Mouse (Mus musculus) G1E (cell line): ENCODE measurements at regions not wholly inside any gene's neighbourhood (a gene's known extent, or its start where the extent isn't known, plus 50 kb on each side); places are given as distances from the start of the nearest gene placed in this dataset.

Experiments
- ATAC-seq: 2 replicates; pipeline ENCODE4 v1.8.0; 2016; ENCODE audit warnings: mild to moderate bottlenecking; ENCODE audit not compliant: insufficient number of reproducible peaks, poor library complexity, low FRiP score, severe bottlenecking; ENCODE audit errors: extremely low read depth
- DNase-seq: peaks from one replicate; pipeline ENCODE4 v3.0.0; 2012; ENCODE audit warnings: low spot score
- H3K27me3 ChIP-seq: 2 replicates; pipeline ENCODE4 v1.6.1; 2012; ENCODE audit warnings: mild to moderate bottlenecking, low read length, inconsistent platforms; ENCODE audit not compliant: insufficient read depth
- H3K36me3 ChIP-seq: replicated peaks from 2 replicates; pipeline ENCODE3; 2012; ENCODE audit warnings: mild to moderate bottlenecking, inconsistent platforms
- H3K4me1 ChIP-seq: 2 replicates; pipeline ENCODE4 v1.6.1; 2012; ENCODE audit warnings: low read depth, low read length, inconsistent platforms, mixed read lengths; ENCODE audit not compliant: insufficient read depth
- H3K4me3 ChIP-seq: 2 replicates; pipeline ENCODE4 v1.5.1; 2012; ENCODE audit warnings: low read depth, mild to moderate bottlenecking, inconsistent platforms, low read length, moderate library complexity, mixed read lengths
- H3K9me3 ChIP-seq: replicated peaks from 2 replicates; pipeline ENCODE4 v1.6.1; 2012; ENCODE audit warnings: inconsistent platforms
- CTCF ChIP-seq: IDR thresholded peaks from 2 replicates; pipeline ENCODE4 v1.5.1; 2012; ENCODE audit warnings: low read depth, low read length, inconsistent platforms, mixed read lengths
- GATA1 ChIP-seq: IDR thresholded peaks from 2 replicates; pipeline ENCODE4 v1.6.1; 2012; ENCODE audit warnings: borderline replicate concordance, low read length, inconsistent platforms, mixed read lengths
- GATA2 ChIP-seq: IDR thresholded peaks from 2 replicates; pipeline ENCODE4 v1.6.1; 2012; ENCODE audit warnings: low read depth, low read length, inconsistent platforms, borderline replicate concordance
- POLR2AphosphoS5 ChIP-seq: IDR thresholded peaks from 2 replicates; pipeline ENCODE4 v1.6.1; 2012; ENCODE audit warnings: low read depth, low read length, inconsistent platforms; ENCODE audit not compliant: insufficient replicate concordance
- TAL1 ChIP-seq: conservative IDR thresholded peaks from 2 replicates; pipeline ENCODE4 v1.6.1; 2012; ENCODE audit warnings: low read depth, low read length, inconsistent platforms, mixed read lengths

DNA sequence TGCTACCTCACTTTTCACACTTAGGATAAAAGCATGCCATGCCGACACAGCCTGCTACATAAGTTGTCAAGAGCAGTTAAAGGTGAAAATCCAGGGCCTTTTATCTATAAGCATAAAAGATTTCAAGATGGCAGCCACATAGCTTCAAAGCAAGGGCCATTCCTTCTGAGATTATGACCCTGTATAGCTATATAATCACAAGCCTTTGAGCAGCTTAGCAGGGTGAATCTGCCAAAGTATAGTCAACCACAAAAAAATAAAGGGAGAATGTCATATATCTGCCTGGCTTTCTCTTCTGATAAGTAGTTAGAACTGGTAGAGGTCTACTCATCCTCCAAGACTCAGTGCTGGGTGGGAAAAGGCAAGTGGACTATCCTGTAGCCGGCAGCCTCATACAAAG, 440.4 kb upstream of the Sphkap start:
- H3K9me3 ChIP-seq = peaks cover 7% of the 10 kb centered on the region; the same call in 1 of the 2 replicates
- no peak for DNase-seq
- H3K4me1 ChIP-seq = no peaks in the 10 kb centered on the region
- no peak for ATAC-seq
- no peaks in the 10 kb centered on the region for H3K27me3 ChIP-seq
- H3K36me3 ChIP-seq = no peaks in the 10 kb centered on the region
- TF ChIP-seq GATA2 = no peak
- TF ChIP-seq CTCF = no peak
- no peak for TF ChIP-seq POLR2AphosphoS5
- no peak for TF ChIP-seq GATA1
- TF ChIP-seq TAL1 = no peak
- H3K4me3 ChIP-seq = no peak overlapping the region

DNA sequence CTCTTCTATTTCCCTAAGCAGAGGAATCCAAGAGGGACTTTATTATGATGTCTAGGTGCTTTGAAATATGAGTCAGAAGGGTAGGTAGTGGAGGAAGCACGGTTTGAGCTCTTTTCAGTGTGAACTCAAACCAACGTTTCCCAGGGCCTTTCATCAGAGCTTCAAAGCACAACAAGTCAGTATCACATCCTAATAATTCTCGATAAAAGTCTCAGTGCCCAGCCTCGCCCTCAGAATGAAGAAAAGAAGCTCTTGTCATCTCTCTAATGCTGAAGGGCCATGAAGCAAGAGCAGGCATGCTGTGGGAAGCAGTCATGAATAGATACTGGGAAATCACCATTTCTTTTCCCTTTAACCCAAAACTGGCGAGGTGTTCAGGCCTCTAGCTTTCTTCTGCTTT, 440.0 kb upstream of the Sphkap start:
- no peak overlapping the region for H3K4me3 ChIP-seq
- TF ChIP-seq GATA2 = no peak
- no peaks in the 10 kb centered on the region for H3K27me3 ChIP-seq
- H3K4me1 ChIP-seq = no peaks in the 10 kb centered on the region
- no peaks in the 10 kb centered on the region for H3K36me3 ChIP-seq
- no peak for ATAC-seq
- no peak for DNase-seq
- peaks cover 7% of the 10 kb centered on the region; the same call in 1 of the 2 replicates for H3K9me3 ChIP-seq

DNA sequence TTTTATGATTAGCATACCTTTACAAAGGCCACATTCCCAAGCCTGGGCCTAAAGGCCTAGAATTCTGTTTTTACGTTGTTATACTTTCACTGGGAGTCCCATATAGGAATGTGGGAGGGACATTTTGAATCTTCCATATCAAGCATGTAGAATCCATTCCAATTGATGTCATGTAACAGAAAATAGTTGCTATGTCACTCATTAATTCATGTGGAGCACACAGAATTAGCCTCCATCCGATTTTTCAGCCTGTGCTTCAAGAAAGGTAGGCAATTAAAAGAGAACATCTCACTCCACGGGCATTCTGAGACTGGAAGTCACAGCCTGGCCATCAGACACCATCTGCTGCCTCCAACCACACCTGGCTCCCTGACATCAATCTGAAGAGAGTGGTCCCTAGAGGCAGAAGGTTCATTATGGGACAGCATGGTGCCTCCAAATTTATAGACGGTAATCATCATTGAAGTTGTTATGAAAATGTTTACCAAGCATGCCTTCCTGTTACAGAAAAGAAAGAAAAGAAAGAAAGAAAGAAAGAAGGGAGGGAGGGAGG, 436.9 kb upstream of the Sphkap start:
- Histone ChIP-seq H3K27me3 (no peaks in the 10 kb centered on the region), H3K4me3 (no peak overlapping the region), H3K9me3 (peaks cover 7% of the 10 kb centered on the region; the same call in 1 of the 2 replicates), H3K36me3 (no peaks in the 10 kb centered on the region), H3K4me1 (no peaks in the 10 kb centered on the region)
- no peak for DNase-seq
- no peak for ATAC-seq
- no peak for TF ChIP-seq GATA1
- TF ChIP-seq POLR2AphosphoS5 = no peak
- no peak for TF ChIP-seq TAL1
- TF ChIP-seq CTCF = no peak
- TF ChIP-seq GATA2 = no peak

DNA sequence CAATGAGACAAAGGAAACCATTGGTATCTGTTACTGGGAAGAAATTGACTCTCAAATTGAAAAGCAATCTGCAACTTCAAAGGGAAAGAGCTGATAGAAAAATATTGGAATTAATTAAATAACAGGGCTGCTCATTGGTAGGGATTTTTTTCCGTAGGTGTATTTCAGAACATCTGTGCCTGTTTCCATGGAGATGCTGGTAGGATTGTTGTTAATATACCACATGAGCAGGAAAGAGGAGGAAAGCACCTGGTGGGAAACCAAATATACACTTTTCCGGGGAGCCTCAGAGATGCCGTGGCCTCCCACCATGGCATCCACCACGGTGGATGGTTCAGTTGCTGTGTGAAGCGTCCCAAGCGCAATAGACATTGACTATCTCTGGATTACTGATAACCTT, 428.0 kb upstream of the Sphkap start:
- H3K36me3 ChIP-seq = no peaks in the 10 kb centered on the region
- no peak for TF ChIP-seq TAL1
- no peak for TF ChIP-seq CTCF
- TF ChIP-seq GATA1 = no peak
- no peak for TF ChIP-seq GATA2
- TF ChIP-seq POLR2AphosphoS5 = no peak
- DNase-seq (no peak), ATAC-seq (no peak)
- H3K4me1 ChIP-seq = no peaks in the 10 kb centered on the region
- peaks cover 23% of the 10 kb centered on the region for H3K9me3 ChIP-seq
- H3K4me3 ChIP-seq = no peak overlapping the region
- H3K27me3 ChIP-seq = no peaks in the 10 kb centered on the region

DNA sequence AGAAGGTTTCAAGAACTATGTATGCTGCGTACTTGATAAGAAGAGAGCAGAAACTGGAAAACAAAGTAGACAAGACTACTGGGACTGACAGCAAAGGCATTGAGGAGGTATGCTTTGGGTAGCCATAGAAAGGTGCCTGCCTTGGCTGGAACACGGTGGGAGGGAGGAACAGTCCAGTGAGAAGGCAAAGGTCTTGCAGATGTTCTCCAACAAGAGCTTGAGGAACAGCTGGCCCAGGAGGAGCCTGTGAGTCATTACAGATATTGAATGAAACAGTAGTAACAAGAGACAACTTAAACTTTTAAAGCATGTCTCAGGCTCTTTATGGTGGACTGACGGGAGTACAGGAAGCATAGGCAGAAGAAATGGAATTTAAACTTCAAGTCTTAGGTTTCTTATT, 424.9 kb upstream of the Sphkap start:
- no peak overlapping the region for H3K4me3 ChIP-seq
- ATAC-seq (no peak), DNase-seq (no peak)
- TF ChIP-seq CTCF (no peak), POLR2AphosphoS5 (no peak), GATA2 (no peak), GATA1 (no peak)
- H3K27me3 ChIP-seq = no peaks in the 10 kb centered on the region
- H3K9me3 ChIP-seq = peaks cover 23% of the 10 kb centered on the region
- no peaks in the 10 kb centered on the region for H3K4me1 ChIP-seq
- H3K36me3 ChIP-seq = no peaks in the 10 kb centered on the region

DNA sequence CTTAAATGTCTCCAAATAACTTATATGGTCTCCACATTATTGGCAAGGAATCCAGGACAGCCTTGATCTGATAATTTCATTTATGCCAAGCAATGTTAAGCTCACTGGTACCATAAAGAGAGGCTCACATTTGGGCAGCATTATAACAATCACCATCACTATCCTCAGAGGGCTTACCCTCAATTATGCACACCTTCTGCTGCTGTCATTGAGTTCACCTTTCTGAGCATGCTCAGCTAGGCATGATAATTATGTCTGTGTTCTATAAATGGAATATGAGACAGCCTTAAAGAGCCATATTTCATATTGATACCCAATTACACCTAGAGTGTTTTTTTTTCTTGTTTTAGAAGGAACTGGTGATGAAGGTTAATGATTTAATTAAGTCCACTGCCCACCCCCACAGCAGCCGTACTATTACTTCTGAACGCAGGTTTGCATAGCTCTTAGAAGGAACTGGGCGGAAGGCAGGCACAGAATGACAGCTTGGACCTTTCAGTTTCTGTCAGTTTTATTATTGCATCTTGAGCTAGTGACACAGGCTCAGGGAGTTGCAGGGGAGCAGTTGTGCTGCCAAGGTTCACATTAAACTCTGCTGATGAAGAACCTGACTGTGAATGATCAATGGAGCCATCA, 424.0 kb upstream of the Sphkap start:
- no peak overlapping the region for H3K4me3 ChIP-seq
- no peak for TF ChIP-seq GATA1
- no peak for TF ChIP-seq TAL1
- TF ChIP-seq POLR2AphosphoS5 = no peak
- no peak for TF ChIP-seq GATA2
- no peak for TF ChIP-seq CTCF
- H3K9me3 ChIP-seq = peaks cover 21% of the 10 kb centered on the region
- DNase-seq (no peak), ATAC-seq (no peak)
- H3K27me3 ChIP-seq = no peaks in the 10 kb centered on the region
- no peaks in the 10 kb centered on the region for H3K4me1 ChIP-seq
- no peaks in the 10 kb centered on the region for H3K36me3 ChIP-seq
